Mouse (Mus musculus): ENCODE results near the gene Olfr94.
"Not testable (repeated sequence)": the region's sequence is repeated elsewhere in the genome, so short reads cannot be mapped to it uniquely, and the experiment has no call there.

Olfr94 gene

GRCm38 (mm10) chr17:37200894-37201293, at the start of gene Olfr94:
Gene Olfr94, minus strand, starts transcription at chr17:37200994.
- DNase-seq (ENCODE audit: low spot score) = no peak

GRCm38 (mm10) chr17:37250544-37250943, 49.8 kb upstream of the Olfr94 start:
- no peak for DNase-seq (ENCODE audit: low spot score)

- no peak for DNase-seq (ENCODE audit: low spot score)
Measured at GRCm38 (mm10) chr17:37249460-37249859, 48.7 kb upstream of the Olfr94 start.

GRCm38 (mm10) chr17:37246715-37247114, 45.9 kb upstream of the Olfr94 start:
- DNase-seq (ENCODE audit: low spot score) = peak; percentile 15

- no peak for DNase-seq (ENCODE audit: low spot score)
Measured at GRCm38 (mm10) chr17:37242198-37242597, 41.4 kb upstream of the Olfr94 start.

- not testable (repeated sequence) for DNase-seq (ENCODE audit: low spot score)
Measured at GRCm38 (mm10) chr17:37237230-37237629, 36.4 kb upstream of the Olfr94 start, which contains the start of gene Olfr97. Gene Olfr97, minus strand, starts transcription at chr17:37237330.

- no peak for DNase-seq (ENCODE audit: low spot score)
Measured at GRCm38 (mm10) chr17:37221879-37222278, 21.1 kb upstream of the Olfr94 start.

- DNase-seq (ENCODE audit: low spot score) = no peak
Measured at GRCm38 (mm10) chr17:37219846-37220245, 19.1 kb upstream of the Olfr94 start, which contains the start of gene Olfr96. Gene Olfr96, plus strand, starts transcription at chr17:37220146.

GRCm38 (mm10) chr17:37218486-37218885, 17.7 kb upstream of the Olfr94 start:
- no peak for DNase-seq (ENCODE audit: low spot score)

GRCm38 (mm10) chr17:37213018-37213417, 12.2 kb upstream of the Olfr94 start, which contains the start of gene Olfr95:
Gene Olfr95, minus strand, starts transcription at chr17:37213118.
- no peak for DNase-seq (ENCODE audit: low spot score)

- DNase-seq (ENCODE audit: low spot score) = no peak
Measured at GRCm38 (mm10) chr17:37210884-37211768, 10.3 kb upstream of the Olfr94 start.

GRCm38 (mm10) chr17:37203917-37204236, 3.1 kb upstream of the Olfr94 start:
- no peak for DNase-seq (ENCODE audit: low spot score)

- DNase-seq (ENCODE audit: low spot score) = peak; percentile 71
Measured at GRCm38 (mm10) chr17:37203206-37203916, 2.6 kb upstream of the Olfr94 start.

GRCm38 (mm10) chr17:37196845-37197724, 3.7 kb downstream of the Olfr94 start:
- DNase-seq (ENCODE audit: low spot score) = peak; percentile 10

GRCm38 (mm10) chr17:37194782-37195181, 6.0 kb downstream of the Olfr94 start:
- no peak for DNase-seq (ENCODE audit: low spot score)

GRCm38 (mm10) chr17:37193656-37194055, 7.1 kb downstream of the Olfr94 start, which contains the start of gene Ubd:
Gene Ubd, plus strand, starts transcription at chr17:37193892.
- no peak for DNase-seq (ENCODE audit: low spot score)

- DNase-seq (ENCODE audit: low spot score) = no peak
Measured at GRCm38 (mm10) chr17:37193032-37193431, 7.8 kb downstream of the Olfr94 start.

- DNase-seq (ENCODE audit: low spot score) = peak; percentile 23
Measured at GRCm38 (mm10) chr17:37190711-37191110, 10.1 kb downstream of the Olfr94 start.

GRCm38 (mm10) chr17:37185474-37185873, 15.3 kb downstream of the Olfr94 start:
- no peak for DNase-seq (ENCODE audit: low spot score)

- DNase-seq (ENCODE audit: low spot score) = no peak
Measured at GRCm38 (mm10) chr17:37161394-37161793, 39.4 kb downstream of the Olfr94 start, which contains the start of gene Olfr93. Gene Olfr93, minus strand, starts transcription at chr17:37161494.
